ENCODE assay signal across 8 mouse cellular contexts in the genomic region with DNA sequence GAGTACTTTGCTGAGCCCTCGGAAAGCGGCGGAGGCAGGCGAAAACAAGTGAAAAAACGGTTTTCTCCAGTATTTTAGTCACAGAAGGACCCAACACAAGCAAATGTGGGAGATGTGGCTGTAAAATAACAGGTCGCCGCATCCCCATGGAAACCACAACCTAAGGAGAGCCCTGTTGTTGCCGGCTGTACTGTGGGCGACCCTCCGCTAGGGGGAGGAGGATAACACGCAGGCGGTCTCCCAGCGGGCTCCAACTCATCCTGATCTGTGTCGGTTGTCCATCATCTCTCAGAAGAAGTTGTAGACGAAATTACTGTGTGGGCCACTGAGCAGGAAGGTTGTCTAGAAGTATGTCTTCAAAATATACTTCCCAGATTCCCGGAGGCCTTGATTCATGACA. TPM values are rescaled to one million over a fixed set of nuclear protein-coding genes. Genes with fewer than 3 reads are reported as not detected.
DNase-seq lines count a peak whose midpoint lies in the region; ATAC-seq lines count a peak whose summit lies in the region.

No protein-coding gene starts in this region.

- H3K9ac ChIP-seq in heart, embryonic 14.5 days (ENCODE audit: low read length), result no peak overlapping the region
- H3K9ac ChIP-seq in liver, embryonic 13.5 days, result no peak overlapping the region
- H3K9ac ChIP-seq in neural tube, embryonic 11.5 days (ENCODE audit: low read length), result no peak overlapping the region
- H3K9ac ChIP-seq in stomach, embryonic 15.5 days, result no peak overlapping the region

- DNase-seq in 3T3-L1 (ENCODE audit: low read depth, low spot score), result peak; percentile 42
- peak; percentile 88 for DNase-seq in adrenal gland, postnatal 14 days
- DNase-seq in forebrain, embryonic 10.5 days (ENCODE audit: extremely low spot score, low spot score), result peak; percentile 77
- peak; percentile 91 for DNase-seq in kidney, postnatal 10 days
- DNase-seq in liver, embryonic 13.5 days, result peak; percentile 34
- peak; percentile 74 for DNase-seq in neural tube, embryonic 11.5 days (ENCODE audit: low spot score)

- WGBS in forebrain, embryonic 10.5 days, result 12% methylated on average over 16 of the region's 16 CpGs
- WGBS in heart, embryonic 14.5 days, result 10% methylated on average over 16 of the region's 16 CpGs
- 6% methylated on average over 16 of the region's 16 CpGs for WGBS in liver, embryonic 13.5 days (ENCODE audit: insufficient replicate concordance)
- 9% methylated on average over 16 of the region's 16 CpGs for WGBS in neural tube, embryonic 11.5 days
- 9% methylated on average over 16 of the region's 16 CpGs for WGBS in stomach, embryonic 15.5 days

- no peaks in the 10 kb centered on the region for H3K36me3 ChIP-seq in forebrain, embryonic 10.5 days (replicated peaks)
- H3K36me3 ChIP-seq in heart, embryonic 14.5 days (ENCODE audit: control insufficient read depth, insufficient read depth, low read length), result no peaks in the 10 kb centered on the region
- no peaks in the 10 kb centered on the region for H3K36me3 ChIP-seq in liver, embryonic 13.5 days
- H3K36me3 ChIP-seq in neural tube, embryonic 11.5 days (ENCODE audit: control insufficient read depth, insufficient read depth, low read length), result no peaks in the 10 kb centered on the region
- no peaks in the 10 kb centered on the region for H3K36me3 ChIP-seq in stomach, embryonic 15.5 days

- H3K27ac ChIP-seq in forebrain, embryonic 10.5 days, result no peak overlapping the region
- H3K27ac ChIP-seq in heart, embryonic 14.5 days (replicated peaks in 1 of 2; ENCODE audit: control insufficient read depth in 1 of 2, insufficient read depth in 1 of 2, low read depth in 2 of 2, low read length in 2 of 2), result no peak overlapping the region
- no peak overlapping the region for H3K27ac ChIP-seq in liver, embryonic 13.5 days
- no peak overlapping the region for H3K27ac ChIP-seq in neural tube, embryonic 11.5 days (ENCODE audit: low read depth, low read length)
- no peak overlapping the region for H3K27ac ChIP-seq in stomach, embryonic 15.5 days

- H3K9me3 ChIP-seq in forebrain, embryonic 10.5 days, result no peaks in the 10 kb centered on the region
- no peaks in the 10 kb centered on the region for H3K9me3 ChIP-seq in heart, embryonic 14.5 days (ENCODE audit: control insufficient read depth, low read length)
- H3K9me3 ChIP-seq in liver, embryonic 13.5 days (replicated peaks), result no peaks in the 10 kb centered on the region
- H3K9me3 ChIP-seq in neural tube, embryonic 11.5 days (ENCODE audit: control insufficient read depth, low read length), result no peaks in the 10 kb centered on the region
- H3K9me3 ChIP-seq in stomach, embryonic 15.5 days, result no peaks in the 10 kb centered on the region

- peak overlapping the region; percentile 26; the same call in 1 of the 2 replicates for H3K4me2 ChIP-seq in heart, embryonic 14.5 days (ENCODE audit: low read length)
- no peak overlapping the region for H3K4me2 ChIP-seq in liver, embryonic 13.5 days
- H3K4me2 ChIP-seq in neural tube, embryonic 11.5 days (ENCODE audit: low read depth), result no peak overlapping the region
- 0 out of 2 replicates have a peak overlapping the region, but pooled peaks have one; percentile 13 for H3K4me2 ChIP-seq in stomach, embryonic 15.5 days

- no peak for ATAC-seq in heart, embryonic 14.5 days (ENCODE audit: insufficient number of reproducible peaks, insufficient read depth, low FRiP score, low read depth)
- 0 out of 2 replicates have a peak, but pooled peaks have one; percentile 34 for ATAC-seq in liver, embryonic 13.5 days (ENCODE audit: low read depth)
- peak; percentile 56; the same call in 1 of the 2 replicates for ATAC-seq in neural tube, embryonic 11.5 days (ENCODE audit: insufficient read depth, low FRiP score, low TSS enrichment)
- ATAC-seq in stomach, embryonic 15.5 days (ENCODE audit: insufficient read depth, low FRiP score, low read depth), result no peak

- peaks cover 34% of the 10 kb centered on the region for H3K4me1 ChIP-seq in forebrain, embryonic 10.5 days
- peaks cover 13 to 25% of the 10 kb centered on the region in 2 experiments for H3K4me1 ChIP-seq in heart, embryonic 14.5 days (ENCODE audit: control insufficient read depth in 2 of 2, insufficient read depth in 2 of 2, low read length in 2 of 2)
- H3K4me1 ChIP-seq in liver, embryonic 13.5 days (replicated peaks), result peaks cover 10% of the 10 kb centered on the region
- peaks cover 8% of the 10 kb centered on the region; the same call in 1 of the 2 replicates for H3K4me1 ChIP-seq in neural tube, embryonic 11.5 days (ENCODE audit: control insufficient read depth, insufficient read depth, low read length)
- H3K4me1 ChIP-seq in stomach, embryonic 15.5 days, result peaks cover 7% of the 10 kb centered on the region; the same call in 1 of the 2 replicates

- peak overlapping the region; percentile 22; the same call in 1 of the 2 replicates for H3K4me3 ChIP-seq in forebrain, embryonic 10.5 days
- no peak overlapping the region for H3K4me3 ChIP-seq in heart, embryonic 14.5 days (ENCODE audit: control insufficient read depth in 1 of 2, insufficient read depth in 1 of 2, low read depth in 1 of 2, low read length in 2 of 2)
- no peak overlapping the region for H3K4me3 ChIP-seq in liver, embryonic 13.5 days (replicated peaks)
- no peak overlapping the region for H3K4me3 ChIP-seq in neural tube, embryonic 11.5 days (ENCODE audit: low read depth, low read length)
- H3K4me3 ChIP-seq in stomach, embryonic 15.5 days (replicated peaks), result no peak overlapping the region

- H3K27me3 ChIP-seq in forebrain, embryonic 10.5 days (ENCODE audit: poor library complexity, severe bottlenecking), result peaks cover 13% of the 10 kb centered on the region
- no peaks in the 10 kb centered on the region for H3K27me3 ChIP-seq in heart, embryonic 14.5 days (ENCODE audit: control insufficient read depth, insufficient read depth, low read length)
- 0 out of 2 replicates have a peak, but pooled peaks cover 3% of the 10 kb centered on the region for H3K27me3 ChIP-seq in liver, embryonic 13.5 days
- no peaks in the 10 kb centered on the region for H3K27me3 ChIP-seq in neural tube, embryonic 11.5 days (ENCODE audit: control insufficient read depth, insufficient read depth, low read length)
- H3K27me3 ChIP-seq in stomach, embryonic 15.5 days (replicated peaks), result no peaks in the 10 kb centered on the region

RNA-seq across cellular contexts. Expression of gene Nid2, which starts 45.4 kb away (rescaled TPM):
- total RNA-seq in adrenal gland, postnatal 14 days (2021), result 44.7 and 46.2 TPM in 2 replicates
- polyA plus RNA-seq in forebrain, embryonic 10.5 days (2016; fragmentation: Nextera tagmentation; extraction: Ambion mirVana), result 50.2 and 55.6 TPM in 2 replicates
- polyA plus RNA-seq in heart, embryonic 14.5 days (2014; fragmentation: Nextera tagmentation; extraction: Ambion mirVana), result 90.2 and 106 TPM in 2 replicates
- 13.9 and 16.5 TPM in 2 replicates for polyA plus RNA-seq in liver, embryonic 13.5 days (2015; fragmentation: Nextera tagmentation; extraction: Ambion mirVana)
- polyA plus RNA-seq in neural tube, embryonic 11.5 days (2014; fragmentation: Nextera tagmentation; extraction: Ambion mirVana), result 61.2 and 63.0 TPM in 2 replicates
- 73.8 and 75.1 TPM in 2 replicates for polyA plus RNA-seq in stomach, embryonic 15.5 days (2015; fragmentation: Nextera tagmentation; extraction: Ambion mirVana)

Comparison
In these comparisons a context has a peak if more than half of its experiments do, and no peak if none do; other contexts are left out.
1. DNase-seq: peak in every context shown above with its lines; median percentile 91 in kidney, postnatal 10 days; 88 in adrenal gland, postnatal 14 days; 77 in forebrain, embryonic 10.5 days; 74 in neural tube, embryonic 11.5 days; 42 in 3T3-L1; 34 in liver, embryonic 13.5 days.
2. ATAC-seq: peak in liver, embryonic 13.5 days (single experiment) and neural tube, embryonic 11.5 days (single experiment); none in heart, embryonic 14.5 days (single experiment) and stomach, embryonic 15.5 days (single experiment).
3. H3K4me2 ChIP-seq: peak in heart, embryonic 14.5 days (single experiment) and stomach, embryonic 15.5 days (single experiment); none in liver, embryonic 13.5 days (single experiment) and neural tube, embryonic 11.5 days (single experiment).